Mouse (Mus musculus): ENCODE data around the gene Grifin.

Gene Grifin

DNA sequence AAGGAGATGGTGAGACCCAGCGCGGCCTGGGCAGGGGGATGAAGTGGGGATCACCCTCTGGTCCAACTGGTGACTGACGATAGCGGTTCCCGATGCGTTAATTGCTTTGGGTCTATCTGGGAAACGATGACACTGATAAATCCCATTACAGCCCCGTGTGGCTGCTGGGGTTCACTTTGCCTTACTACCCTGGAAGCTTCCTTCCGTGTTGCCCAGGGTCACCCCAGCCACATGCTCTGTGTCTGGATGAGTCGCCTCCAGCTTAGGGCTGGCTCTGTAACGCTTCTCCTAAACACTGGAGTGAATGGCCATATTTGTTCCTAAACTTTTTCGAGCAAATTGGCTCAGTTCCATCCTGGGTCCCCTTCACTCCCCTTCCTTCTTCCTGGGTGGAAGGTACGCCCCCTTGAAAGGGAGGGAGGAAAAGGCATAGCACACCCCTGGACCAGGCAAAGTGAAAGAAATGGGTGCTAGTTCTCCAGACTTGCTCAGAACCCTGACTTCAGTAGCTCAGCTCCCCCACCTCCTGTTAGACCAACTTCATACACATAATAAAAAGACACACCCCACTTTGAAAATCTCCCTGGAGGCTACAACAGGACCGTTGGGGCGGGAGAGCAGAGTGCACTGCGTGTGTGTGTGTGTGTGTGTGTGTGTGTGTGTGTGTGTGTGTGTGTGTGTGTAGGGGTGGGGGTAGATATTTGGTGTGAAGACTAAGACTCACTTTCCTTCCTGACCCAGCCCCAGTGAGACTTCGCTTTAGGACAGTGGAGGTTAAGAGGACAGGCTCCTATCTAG is 43.2 kb upstream of the Grifin start:
- no peak for TF ChIP-seq POU5F1 (IDR thresholded peaks at IDR 0.05; ENCODE audit: borderline replicate concordance, low read length)
- TF ChIP-seq CTCF (conservative IDR thresholded peaks at IDR 0.05; ENCODE audit: low read length) = no peak
- no peak for TF ChIP-seq NANOG (IDR thresholded peaks at IDR 0.05; ENCODE audit: borderline replicate concordance, low read length)
- Histone ChIP-seq H3K9me3 (ENCODE audit: low read length) (peaks cover 11% of the 10 kb centered on the region), H3K4me1 (replicated peaks; ENCODE audit: low read depth, low read length) (peaks cover 74% of the 10 kb centered on the region), H3K36me3 (ENCODE audit: insufficient read depth, low read length) (no peaks in the 10 kb centered on the region; the same call in 1 of the 2 replicates), H3K27me3 (ENCODE audit: insufficient read depth, low read length) (peaks cover 94% of the 10 kb centered on the region), H3K4me3 (replicated peaks; ENCODE audit: low read length) (peak overlapping the region; percentile 83)

DNA sequence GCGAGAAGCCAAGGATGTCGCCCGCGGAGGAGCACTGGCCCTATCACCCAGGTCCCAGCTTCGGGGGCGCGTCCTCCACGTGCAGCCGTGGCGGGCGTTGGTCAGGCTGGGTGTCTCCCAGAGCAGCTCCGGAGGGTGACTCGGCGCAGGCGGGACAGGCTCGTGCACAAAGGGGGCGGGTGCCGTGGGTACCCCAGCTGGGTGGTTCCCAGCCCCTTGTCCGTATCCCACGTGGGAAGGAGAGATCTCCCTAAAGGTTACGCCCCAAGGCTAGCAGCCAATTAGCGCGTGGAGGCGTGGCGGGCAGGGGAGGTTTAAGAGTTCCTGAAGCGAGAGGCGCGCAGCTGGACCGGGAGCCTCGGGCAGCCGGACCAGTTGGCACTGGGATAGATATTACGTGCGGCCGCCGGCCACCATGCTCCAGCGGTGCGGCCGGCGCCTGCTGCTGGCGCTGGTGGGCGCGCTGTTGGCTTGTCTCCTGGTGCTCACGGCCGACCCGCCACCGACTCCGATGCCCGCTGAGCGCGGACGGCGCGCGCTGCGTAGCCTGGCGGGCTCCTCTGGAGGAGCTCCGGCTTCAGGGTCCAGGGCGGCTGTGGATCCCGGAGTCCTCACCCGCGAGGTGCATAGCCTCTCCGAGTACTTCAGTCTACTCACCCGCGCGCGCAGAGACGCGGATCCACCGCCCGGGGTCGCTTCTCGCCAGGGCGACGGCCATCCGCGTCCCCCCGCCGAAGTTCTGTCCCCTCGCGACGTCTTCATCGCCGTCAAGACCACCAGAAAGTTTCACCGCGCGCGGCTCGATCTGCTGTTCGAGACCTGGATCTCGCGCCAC is 42.3 kb upstream of the Grifin start, which contains the start of gene Lfng:
Lfng (plus strand) TSS at position 320 of the 835 bp plus-strand sequence.
- peaks cover 66% of the 10 kb centered on the region for H3K4me1 ChIP-seq (replicated peaks; ENCODE audit: low read depth, low read length)
- TF ChIP-seq NANOG (IDR thresholded peaks at IDR 0.05; ENCODE audit: borderline replicate concordance, low read length) = no peak
- no peak for TF ChIP-seq POU5F1 (IDR thresholded peaks at IDR 0.05; ENCODE audit: borderline replicate concordance, low read length)
- no peak for TF ChIP-seq CTCF (conservative IDR thresholded peaks at IDR 0.05; ENCODE audit: low read length)

DNA sequence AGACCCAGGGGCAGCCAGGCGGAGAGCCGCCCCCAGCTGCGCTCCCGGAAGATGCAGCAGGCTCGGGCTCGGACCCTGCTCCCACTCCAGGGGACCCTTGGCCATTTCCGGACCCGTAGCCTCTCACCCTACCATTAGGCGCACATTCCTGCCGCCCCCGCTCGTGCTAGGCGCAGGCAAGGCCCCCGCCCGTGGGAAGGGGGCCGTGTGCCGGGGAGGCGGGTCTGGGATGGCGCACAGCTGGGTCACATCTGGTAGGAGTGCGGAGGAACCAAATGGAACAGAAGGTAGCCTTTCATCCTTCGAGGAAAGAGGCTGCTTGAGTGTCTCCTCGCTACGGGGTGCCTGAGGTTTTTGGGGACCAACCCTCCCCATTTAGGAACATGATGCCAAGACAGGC is 41.5 kb upstream of the Grifin start:
- TF ChIP-seq CTCF (conservative IDR thresholded peaks at IDR 0.05; ENCODE audit: low read length) = no peak
- no peak for TF ChIP-seq NANOG (IDR thresholded peaks at IDR 0.05; ENCODE audit: borderline replicate concordance, low read length)
- TF ChIP-seq POU5F1 (IDR thresholded peaks at IDR 0.05; ENCODE audit: borderline replicate concordance, low read length) = no peak
- peaks cover 11% of the 10 kb centered on the region for H3K9me3 ChIP-seq (ENCODE audit: low read length)
- H3K27me3 ChIP-seq (ENCODE audit: insufficient read depth, low read length) = peaks cover 95% of the 10 kb centered on the region
- H3K36me3 ChIP-seq (ENCODE audit: insufficient read depth, low read length) = no peaks in the 10 kb centered on the region
- H3K4me1 ChIP-seq (replicated peaks; ENCODE audit: low read depth, low read length) = peaks cover 61% of the 10 kb centered on the region
- H3K4me3 ChIP-seq (replicated peaks; ENCODE audit: low read length) = peak overlapping the region; percentile 83

More for the DNA sequence above, 42.3 kb upstream of the Grifin start, which contains the start of gene Lfng:
- peak within 1 kb of the TSS; percentile 83 for H3K4me3 ChIP-seq (replicated peaks; ENCODE audit: low read length)
- H3K27me3 ChIP-seq (ENCODE audit: insufficient read depth, low read length) = peaks cover 94% of the 10 kb centered on the region
- peaks cover 11% of the 10 kb centered on the region for H3K9me3 ChIP-seq (ENCODE audit: low read length)
- no peaks in the 10 kb centered on the region for H3K36me3 ChIP-seq (ENCODE audit: insufficient read depth, low read length)

DNA sequence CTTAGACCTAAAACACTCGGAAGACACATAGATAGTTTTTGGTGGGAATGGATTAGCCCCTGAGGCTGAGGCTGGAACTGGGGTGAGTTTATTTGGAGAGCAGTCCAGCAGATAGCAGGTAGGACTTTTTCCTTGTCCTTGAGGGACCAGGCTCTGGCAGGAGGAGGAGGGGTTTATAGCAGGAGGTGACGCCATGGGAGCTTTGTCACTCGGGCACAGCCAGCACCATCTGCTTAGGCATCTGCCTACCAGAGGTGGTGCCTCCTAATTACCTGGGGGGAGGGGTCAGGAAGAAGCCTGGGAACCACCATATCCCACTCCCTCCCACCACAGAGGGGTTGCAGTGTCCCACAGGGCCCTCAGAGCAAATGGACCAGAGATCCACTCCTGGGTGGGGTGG is 40.4 kb upstream of the Grifin start:
- Histone ChIP-seq H3K36me3 (ENCODE audit: insufficient read depth, low read length) (no peaks in the 10 kb centered on the region), H3K4me3 (replicated peaks; ENCODE audit: low read length) (no peak overlapping the region), H3K4me1 (replicated peaks; ENCODE audit: low read depth, low read length) (peaks cover 50% of the 10 kb centered on the region), H3K9me3 (ENCODE audit: low read length) (peaks cover 11% of the 10 kb centered on the region), H3K27me3 (ENCODE audit: insufficient read depth, low read length) (peaks cover 95% of the 10 kb centered on the region)
- TF ChIP-seq POU5F1 (IDR thresholded peaks at IDR 0.05; ENCODE audit: borderline replicate concordance, low read length) (no peak), CTCF (conservative IDR thresholded peaks at IDR 0.05; ENCODE audit: low read length) (no peak)

DNA sequence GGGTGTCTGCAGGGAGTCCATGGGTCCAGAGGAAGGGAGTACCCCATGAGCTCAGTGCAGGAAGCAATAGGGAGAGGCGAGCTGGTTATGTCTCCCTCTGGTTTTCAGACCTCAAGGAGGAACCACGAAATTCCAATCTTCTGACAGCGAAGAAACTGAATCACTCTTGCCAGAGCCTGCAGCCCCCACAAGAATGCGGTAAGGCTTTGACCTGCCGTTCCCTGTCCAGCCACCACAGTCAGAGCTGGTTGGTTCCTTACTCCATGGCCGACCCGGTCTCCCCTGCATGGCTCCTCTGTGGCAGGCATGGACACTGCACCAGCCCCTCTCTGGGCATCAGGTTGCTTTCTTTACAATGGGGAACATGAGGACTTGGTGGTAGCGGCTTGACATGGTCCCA is 39.5 kb upstream of the Grifin start:
- peaks cover 42% of the 10 kb centered on the region for H3K4me1 ChIP-seq (replicated peaks; ENCODE audit: low read depth, low read length)
- peaks cover 11% of the 10 kb centered on the region for H3K9me3 ChIP-seq (ENCODE audit: low read length)
- no peak for TF ChIP-seq NANOG (IDR thresholded peaks at IDR 0.05; ENCODE audit: borderline replicate concordance, low read length)
- TF ChIP-seq CTCF (conservative IDR thresholded peaks at IDR 0.05; ENCODE audit: low read length) = no peak
- TF ChIP-seq POU5F1 (IDR thresholded peaks at IDR 0.05; ENCODE audit: borderline replicate concordance, low read length) = no peak
- peaks cover 91% of the 10 kb centered on the region for H3K27me3 ChIP-seq (ENCODE audit: insufficient read depth, low read length)
- no peak overlapping the region for H3K4me3 ChIP-seq (replicated peaks; ENCODE audit: low read length)
- no peaks in the 10 kb centered on the region for H3K36me3 ChIP-seq (ENCODE audit: insufficient read depth, low read length)

DNA sequence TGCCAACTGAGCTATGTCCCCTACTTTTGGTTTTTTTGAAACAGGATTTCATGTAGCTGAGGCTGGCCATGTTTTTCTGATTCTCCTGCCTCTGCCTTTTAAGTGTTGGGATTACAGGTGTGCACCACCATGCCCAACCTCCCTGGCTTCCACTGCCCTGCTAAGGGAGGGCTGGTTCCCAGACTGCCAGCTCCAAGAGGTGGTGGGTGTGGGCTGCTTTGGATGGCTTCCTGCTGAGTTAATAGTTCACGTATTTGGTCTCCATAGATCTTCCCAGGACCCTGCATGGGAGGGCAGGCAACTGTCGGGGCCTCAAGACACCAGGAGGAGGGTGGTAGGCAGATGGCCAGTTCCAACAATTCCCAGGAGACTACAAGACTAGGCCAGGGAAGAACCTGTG is 37.7 kb upstream of the Grifin start:
- Histone ChIP-seq H3K36me3 (ENCODE audit: insufficient read depth, low read length) (no peaks in the 10 kb centered on the region), H3K27me3 (ENCODE audit: insufficient read depth, low read length) (peaks cover 88% of the 10 kb centered on the region), H3K4me3 (replicated peaks; ENCODE audit: low read length) (no peak overlapping the region), H3K9me3 (ENCODE audit: low read length) (peaks cover 11% of the 10 kb centered on the region), H3K4me1 (replicated peaks; ENCODE audit: low read depth, low read length) (peaks cover 23% of the 10 kb centered on the region)
- no peak for TF ChIP-seq POU5F1 (IDR thresholded peaks at IDR 0.05; ENCODE audit: borderline replicate concordance, low read length)
- no peak for TF ChIP-seq NANOG (IDR thresholded peaks at IDR 0.05; ENCODE audit: borderline replicate concordance, low read length)
- TF ChIP-seq CTCF (conservative IDR thresholded peaks at IDR 0.05; ENCODE audit: low read length) = no peak

DNA sequence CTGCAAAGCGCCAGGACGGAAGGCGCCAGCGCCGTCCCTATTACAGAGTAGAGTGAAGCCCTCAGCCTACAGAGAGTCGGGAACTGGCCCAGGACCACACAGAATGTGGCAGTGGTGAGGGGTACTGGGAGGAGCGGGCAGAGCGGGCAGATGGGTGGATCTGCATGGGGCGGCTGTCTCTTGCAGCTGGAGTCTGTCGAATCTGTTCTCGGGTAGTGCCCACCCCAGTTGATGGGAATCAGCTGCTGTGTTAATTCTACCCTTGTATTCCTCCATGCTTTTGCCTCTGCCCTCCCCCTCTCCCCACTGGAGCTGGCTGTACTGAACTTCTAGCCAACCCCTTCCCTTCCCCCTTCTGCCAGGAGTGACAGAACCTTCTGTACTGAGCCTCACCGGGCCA is 36.8 kb upstream of the Grifin start:
- no peak for TF ChIP-seq POU5F1 (IDR thresholded peaks at IDR 0.05; ENCODE audit: borderline replicate concordance, low read length)
- no peak for TF ChIP-seq CTCF (conservative IDR thresholded peaks at IDR 0.05; ENCODE audit: low read length)
- no peak for TF ChIP-seq NANOG (IDR thresholded peaks at IDR 0.05; ENCODE audit: borderline replicate concordance, low read length)
- H3K9me3 ChIP-seq (ENCODE audit: low read length) = peaks cover 11% of the 10 kb centered on the region

DNA sequence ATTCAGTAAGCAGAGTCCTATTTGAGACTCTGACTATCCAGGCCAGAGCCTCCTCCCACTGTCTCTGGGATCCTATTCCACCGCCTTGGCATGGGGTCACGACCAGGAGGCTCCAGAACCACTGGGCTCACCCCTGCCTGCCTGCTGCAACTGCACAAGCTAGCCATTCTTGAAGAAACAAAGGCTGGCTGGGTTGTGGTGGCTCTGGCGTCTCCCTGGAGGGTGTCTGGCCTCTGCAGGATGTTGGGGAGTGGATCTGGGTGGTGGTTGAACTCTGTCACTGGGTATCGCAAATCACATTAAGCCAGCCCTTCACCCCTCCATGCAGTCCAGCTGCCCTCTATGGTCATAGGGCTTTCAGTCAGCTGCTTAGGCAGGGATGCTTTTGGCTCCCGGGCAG is 35.1 kb upstream of the Grifin start:
- H3K4me3 ChIP-seq (replicated peaks; ENCODE audit: low read length) = no peak overlapping the region
- H3K27me3 ChIP-seq (ENCODE audit: insufficient read depth, low read length) = peaks cover 87% of the 10 kb centered on the region
- no peak for TF ChIP-seq NANOG (IDR thresholded peaks at IDR 0.05; ENCODE audit: borderline replicate concordance, low read length)
- TF ChIP-seq POU5F1 (IDR thresholded peaks at IDR 0.05; ENCODE audit: borderline replicate concordance, low read length) = no peak
- TF ChIP-seq CTCF (conservative IDR thresholded peaks at IDR 0.05; ENCODE audit: low read length) = no peak
- H3K4me1 ChIP-seq (replicated peaks; ENCODE audit: low read depth, low read length) = peaks cover 14% of the 10 kb centered on the region
- H3K9me3 ChIP-seq (ENCODE audit: low read length) = peaks cover 11% of the 10 kb centered on the region
- no peaks in the 10 kb centered on the region for H3K36me3 ChIP-seq (ENCODE audit: insufficient read depth, low read length)

More for the DNA sequence above, 36.8 kb upstream of the Grifin start:
- Histone ChIP-seq H3K27me3 (ENCODE audit: insufficient read depth, low read length) (peaks cover 88% of the 10 kb centered on the region), H3K4me1 (replicated peaks; ENCODE audit: low read depth, low read length) (peaks cover 26% of the 10 kb centered on the region), H3K36me3 (ENCODE audit: insufficient read depth, low read length) (no peaks in the 10 kb centered on the region), H3K4me3 (replicated peaks; ENCODE audit: low read length) (no peak overlapping the region)
